Mouse (Mus musculus) frontal cortex, postnatal 25 days (tissue): ENCODE data around the gene Adat1.
A peak's percentile ranks its signal among the peaks of the same experiment; 100 is the strongest.

Experiments
- DNase-seq, 2 experiments: peaks; one replicate each; pipeline ENCODE4 v3.0.0; 2022; ENCODE audit warnings: low spot score in 2 of 2

The Adat1 gene

GRCm38 (mm10) chr8:111992013-111992702 is at the start of gene Adat1:
TSS of gene Adat1 (minus strand) at chr8:111992302.
- DNase-seq, result peak; percentile 59 to 78

- DNase-seq, result no peak
Measured at GRCm38 (mm10) chr8:112037521-112037920, 45.4 kb upstream of the Adat1 start.

DNA sequence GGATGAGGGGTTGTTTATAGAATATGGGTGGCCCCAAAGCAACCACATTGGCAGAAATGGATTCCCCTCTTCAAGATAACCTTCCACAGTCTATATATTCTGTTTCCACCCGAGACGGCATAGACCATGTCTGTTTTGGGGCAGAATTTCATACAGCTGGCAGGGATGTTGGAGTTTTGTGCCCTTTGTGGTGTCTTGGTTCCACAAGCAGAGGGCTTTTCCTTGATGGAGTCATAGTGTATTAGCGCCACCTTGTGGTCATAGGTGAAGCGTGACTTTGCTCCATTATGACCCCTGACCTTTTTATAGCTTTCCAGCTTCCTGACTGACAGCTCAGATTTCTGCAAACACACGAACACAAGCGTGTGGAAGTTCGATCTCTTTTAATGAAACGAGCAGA is 42.5 kb upstream of the Adat1 start:
- DNase-seq, result no peak

DNA sequence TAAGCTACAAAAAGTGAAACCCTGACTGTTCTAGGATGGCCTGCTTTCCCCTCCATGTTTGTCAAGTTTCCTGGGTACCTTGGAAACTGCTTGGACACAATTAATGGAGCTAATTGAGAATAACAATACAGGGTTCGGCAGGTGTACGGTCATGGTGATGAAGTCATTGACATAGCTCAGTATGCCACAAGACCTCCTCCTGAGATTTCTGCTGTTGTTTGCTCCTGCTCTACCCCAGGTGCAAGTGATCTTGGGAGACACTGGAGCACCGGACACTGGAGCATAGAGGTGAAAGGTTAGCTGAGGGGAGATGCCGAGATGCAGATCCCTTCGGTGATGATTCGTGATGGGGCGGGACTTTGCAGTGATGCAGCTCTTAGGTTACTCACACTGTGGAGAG is 41.0 kb upstream of the Adat1 start:
- no peak for DNase-seq

GRCm38 (mm10) chr8:112030663-112031062 is 38.6 kb upstream of the Adat1 start:
- DNase-seq, result no peak

GRCm38 (mm10) chr8:112029455-112029854 is 37.4 kb upstream of the Adat1 start:
- no peak for DNase-seq

DNA sequence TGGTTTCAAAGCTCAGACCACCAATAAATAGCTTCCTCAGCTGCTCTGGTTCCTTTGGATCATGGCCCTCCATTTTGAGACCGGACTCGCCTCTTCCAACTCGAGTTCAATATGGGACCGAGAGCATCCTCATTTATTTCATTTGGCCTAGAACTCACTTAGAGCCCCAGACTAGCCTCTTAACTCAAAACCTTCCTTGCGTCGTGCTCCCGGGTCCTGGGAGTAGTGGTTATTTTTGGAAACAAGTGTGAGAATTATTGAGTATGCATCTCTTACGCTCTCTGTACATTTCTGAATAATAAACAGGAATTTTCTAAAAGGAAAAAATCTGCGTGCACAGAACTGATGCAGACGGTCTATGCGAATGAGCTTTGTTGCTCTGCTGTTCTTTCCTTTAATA is 22.8 kb upstream of the Adat1 start, which contains the start of gene Gm6793:
Gene Gm6793, minus strand, starts transcription at position 101 of the 400 bp plus-strand sequence.
- no peak for DNase-seq

DNA sequence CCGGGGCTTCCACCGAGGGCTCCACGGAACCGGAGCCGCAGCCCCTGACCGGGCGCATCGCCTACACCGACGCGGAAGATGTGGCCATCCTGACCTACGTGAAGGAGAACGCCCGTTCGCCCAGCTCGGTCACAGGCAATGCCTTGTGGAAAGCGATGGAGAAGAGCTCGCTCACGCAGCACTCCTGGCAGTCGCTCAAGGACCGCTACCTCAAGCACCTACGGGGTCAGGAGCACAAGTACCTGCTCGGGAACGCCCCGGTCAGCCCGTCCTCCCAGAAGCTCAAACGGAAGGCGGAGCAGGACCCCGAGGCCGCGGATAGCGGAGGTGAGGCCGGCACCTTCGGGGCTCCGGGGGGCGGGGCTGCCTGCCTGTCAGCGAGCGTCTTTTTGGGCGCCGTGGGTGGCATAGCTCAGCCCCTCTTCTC is 19.7 kb upstream of the Adat1 start:
- peak; percentile 16 to 21 for DNase-seq

DNA sequence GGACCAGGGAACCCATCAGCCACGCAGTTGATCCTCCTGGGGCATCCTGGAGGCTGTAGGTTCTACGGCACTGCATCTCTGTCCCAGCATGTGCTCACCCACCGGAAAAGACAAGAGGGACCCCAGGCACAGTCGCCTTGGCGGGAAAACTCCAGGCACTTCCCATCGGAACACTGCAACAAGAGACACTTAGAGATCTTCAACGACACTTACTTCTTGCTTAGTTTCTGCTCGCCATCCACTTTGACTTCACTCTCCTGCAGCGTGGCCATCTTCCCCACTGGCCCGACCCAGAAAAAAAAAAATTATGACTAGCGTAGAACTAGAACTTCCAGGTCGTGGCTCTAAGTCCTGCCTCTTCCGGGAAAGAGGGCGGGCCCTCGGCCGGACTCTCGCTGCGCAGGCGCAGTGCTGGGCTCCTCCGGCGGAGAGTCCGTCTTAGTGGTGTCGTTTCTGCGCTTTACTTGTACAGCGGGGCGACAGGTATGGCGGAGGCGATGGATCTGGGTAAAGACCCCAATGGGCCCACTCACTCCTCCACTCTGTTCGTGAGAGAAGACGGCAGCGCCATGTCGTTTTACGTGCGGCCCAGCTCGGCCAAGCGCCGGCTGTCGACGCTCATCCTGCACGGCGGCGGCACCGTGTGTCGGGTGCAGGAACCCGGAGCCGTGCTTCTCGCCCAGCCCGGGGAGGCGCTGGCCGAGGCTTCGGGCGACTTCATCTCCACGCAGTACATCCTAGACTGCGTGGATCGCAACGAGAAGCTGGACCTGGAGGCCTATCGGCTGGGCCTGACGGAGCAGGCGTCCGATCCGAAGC is 19.1 kb upstream of the Adat1 start, which contains the start of the genes Kars and Terf2ip:
Gene Kars, minus strand, starts transcription at position 327 of the 819 bp plus-strand sequence.
Gene Terf2ip, plus strand, starts transcription at position 402 of the 819 bp plus-strand sequence.
- DNase-seq, result peak; percentile 78 to 86

- no peak for DNase-seq
Measured at GRCm38 (mm10) chr8:112009558-112009957, 17.5 kb upstream of the Adat1 start.

GRCm38 (mm10) chr8:112007669-112008068 is 15.6 kb upstream of the Adat1 start:
- DNase-seq, result no peak

GRCm38 (mm10) chr8:112005601-112006000 is 13.5 kb upstream of the Adat1 start:
- DNase-seq, result no peak

DNA sequence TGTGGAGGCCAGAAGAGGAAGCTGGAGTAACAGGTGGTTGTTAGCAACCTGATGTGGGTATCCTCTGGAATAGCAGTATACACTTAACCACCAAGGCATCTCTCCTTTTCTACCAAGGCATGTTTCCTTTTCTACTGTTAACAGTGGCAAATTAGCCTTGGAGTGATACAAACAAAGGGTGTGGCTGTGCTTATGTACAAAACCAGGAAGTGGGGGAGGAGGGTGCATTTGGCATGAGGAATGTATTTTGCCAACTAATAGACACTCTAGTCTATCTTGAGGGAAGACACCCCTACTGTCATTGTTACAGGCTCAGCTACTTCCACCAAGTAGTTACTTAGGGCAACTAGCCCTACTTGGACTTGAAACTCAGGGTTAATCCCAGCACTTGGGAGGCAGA is 12.7 kb upstream of the Adat1 start:
- DNase-seq, result no peak

- no peak for DNase-seq
Measured at GRCm38 (mm10) chr8:111992703-111993039, 569 bp upstream of the Adat1 start.

- no peak for DNase-seq
Measured at GRCm38 (mm10) chr8:111991278-111991677, 824 bp downstream of the Adat1 start.

- DNase-seq, result peak; percentile 66 to 67
Measured at GRCm38 (mm10) chr8:111989911-111990310, 2.2 kb downstream of the Adat1 start.

DNA sequence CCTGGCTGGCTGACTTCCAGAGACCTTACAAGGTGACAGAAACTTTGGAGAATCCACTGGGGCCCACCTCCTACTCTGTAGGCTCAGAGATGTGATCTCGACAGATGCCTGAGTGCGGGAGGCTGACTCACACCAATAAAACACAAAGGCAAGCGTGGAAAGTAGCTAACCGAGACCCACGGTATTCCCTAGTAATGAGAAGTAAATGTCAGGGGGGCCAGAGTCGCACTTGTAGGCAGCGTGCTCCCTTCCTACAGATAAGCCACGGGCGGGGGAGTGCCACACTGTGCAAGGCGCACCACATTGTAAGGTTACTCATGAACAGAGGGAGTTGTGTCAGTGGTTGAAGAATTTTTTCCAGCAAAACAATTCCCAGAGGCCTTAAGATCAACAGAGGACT is 7.6 kb downstream of the Adat1 start:
- DNase-seq, result no peak

DNA sequence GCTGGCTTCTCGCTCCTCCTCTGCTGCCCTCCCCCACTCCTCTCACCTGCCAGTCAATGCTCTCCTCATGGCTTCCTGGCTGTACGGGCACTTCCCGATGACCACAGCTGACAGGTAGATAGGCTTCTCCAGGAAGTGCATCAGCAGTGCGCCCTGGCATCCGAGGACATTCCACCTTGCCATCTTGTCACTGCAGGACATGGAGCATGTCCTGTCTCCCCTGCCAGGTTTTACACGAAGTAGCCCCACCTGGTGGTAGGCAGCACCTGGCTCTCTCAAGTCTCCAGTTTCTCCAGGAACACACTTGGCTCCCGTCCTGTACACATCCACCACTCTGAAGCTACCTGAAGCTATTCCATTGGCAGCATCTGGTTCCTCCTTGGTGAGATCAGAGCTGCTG is 10.0 kb downstream of the Adat1 start:
- DNase-seq, result no peak

DNA sequence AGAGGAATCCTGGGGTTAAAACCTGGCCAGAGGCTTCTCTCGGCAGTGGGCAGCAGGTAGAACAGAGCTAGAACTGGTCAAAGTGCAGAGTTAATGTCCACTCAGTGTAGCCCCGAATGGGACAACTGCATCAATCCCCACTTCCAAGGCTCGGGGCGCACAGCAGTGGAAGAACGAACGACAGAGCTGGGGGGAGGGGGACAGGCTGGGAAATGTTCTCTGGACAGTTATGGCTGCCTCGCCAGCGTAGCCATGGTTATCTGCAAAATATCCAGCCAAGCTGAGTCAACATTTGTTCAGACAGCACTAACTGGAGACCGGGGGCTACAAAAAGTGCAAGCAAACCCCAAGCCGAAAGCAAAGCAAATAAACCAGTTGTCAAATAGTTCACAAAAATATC is 14.0 kb downstream of the Adat1 start:
- DNase-seq, result no peak

- DNase-seq, result no peak
Measured at GRCm38 (mm10) chr8:111976326-111976725, 15.8 kb downstream of the Adat1 start.

- no peak for DNase-seq
Measured at GRCm38 (mm10) chr8:111975706-111976105, 16.4 kb downstream of the Adat1 start.

- no peak for DNase-seq
Measured at GRCm38 (mm10) chr8:111974138-111974537, 18.0 kb downstream of the Adat1 start.

DNA sequence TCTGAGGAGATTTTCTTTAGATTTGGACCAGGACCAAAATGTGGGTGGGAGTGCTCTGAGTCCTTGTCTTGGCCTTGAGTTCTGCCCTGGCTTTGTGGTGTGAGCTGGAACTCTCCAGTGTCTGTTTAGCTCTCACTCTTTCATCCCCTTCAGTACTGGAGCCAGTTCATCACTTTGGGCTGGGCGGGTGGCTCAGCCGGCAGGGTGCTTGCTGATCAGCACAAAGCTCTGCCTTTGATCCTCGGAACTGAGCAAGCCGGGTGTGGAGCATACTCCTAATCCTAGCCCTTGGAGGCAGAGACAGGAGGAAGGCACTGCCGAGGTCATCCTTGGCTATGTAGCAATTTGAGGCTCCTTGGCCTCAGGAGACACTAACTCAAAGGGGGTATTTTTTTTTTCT is 23.1 kb downstream of the Adat1 start:
- no peak for DNase-seq
